Mouse (Mus musculus): ENCODE data around the gene Zfp541.

The Zfp541 gene

GRCm38 (mm10) chr7:16129846-16130691 is 68.5 kb downstream of the Zfp541 start:
- DNase-seq, result no peak

DNA sequence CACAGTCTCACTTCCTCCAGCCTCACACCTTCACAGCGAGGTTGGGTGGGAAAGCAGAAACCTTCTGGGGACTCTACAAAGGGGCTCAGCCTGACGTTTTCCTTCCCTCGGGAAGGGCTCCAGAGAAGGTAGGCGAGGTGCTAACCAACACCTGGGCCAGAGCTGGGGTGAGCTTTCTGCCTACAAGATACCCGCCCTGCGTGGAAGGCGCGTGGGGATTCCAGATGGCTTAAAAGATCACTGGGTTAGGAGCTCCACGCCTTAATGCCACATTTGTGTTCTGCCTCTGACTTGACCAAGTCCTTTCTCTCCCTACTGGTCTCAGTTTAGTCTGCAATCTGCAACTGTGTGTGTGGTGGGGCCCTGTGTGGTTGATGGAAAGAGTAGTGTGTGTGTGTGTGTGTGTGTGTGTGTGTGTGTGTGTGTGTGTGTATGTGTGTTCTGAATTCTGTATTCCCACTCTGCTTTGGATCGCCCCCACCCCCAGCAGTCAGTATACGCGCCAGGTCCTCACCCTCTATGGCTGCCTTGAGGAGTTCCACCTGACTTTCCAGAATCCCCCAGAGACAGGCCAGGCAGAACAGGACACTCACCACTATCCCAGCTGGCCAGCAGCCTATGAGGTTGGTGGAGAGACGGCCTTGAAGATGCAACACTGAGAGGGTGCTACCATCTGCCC is 69.5 kb downstream of the Zfp541 start:
- DNase-seq, result no peak

DNA sequence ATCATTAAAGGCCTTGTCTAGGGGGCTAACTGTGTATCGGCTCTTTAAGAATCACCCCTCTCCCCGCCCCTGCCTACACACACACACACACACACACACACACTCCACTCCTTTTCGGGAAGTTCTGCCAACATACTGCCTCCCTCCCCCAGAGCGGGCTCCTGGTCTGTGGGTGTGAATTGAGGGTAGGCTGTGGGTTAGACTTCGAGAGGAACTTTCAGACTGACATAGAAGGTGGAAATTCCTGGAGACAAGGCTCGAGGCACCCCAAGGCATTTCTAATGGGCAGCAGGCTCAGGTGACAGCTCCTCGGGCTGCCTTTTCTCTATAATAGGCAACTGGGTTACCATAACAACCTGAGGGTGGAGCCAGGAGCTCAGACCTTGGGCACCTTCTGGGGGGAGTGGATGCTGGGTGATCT is 70.6 kb downstream of the Zfp541 start:
- DNase-seq, result no peak

DNA sequence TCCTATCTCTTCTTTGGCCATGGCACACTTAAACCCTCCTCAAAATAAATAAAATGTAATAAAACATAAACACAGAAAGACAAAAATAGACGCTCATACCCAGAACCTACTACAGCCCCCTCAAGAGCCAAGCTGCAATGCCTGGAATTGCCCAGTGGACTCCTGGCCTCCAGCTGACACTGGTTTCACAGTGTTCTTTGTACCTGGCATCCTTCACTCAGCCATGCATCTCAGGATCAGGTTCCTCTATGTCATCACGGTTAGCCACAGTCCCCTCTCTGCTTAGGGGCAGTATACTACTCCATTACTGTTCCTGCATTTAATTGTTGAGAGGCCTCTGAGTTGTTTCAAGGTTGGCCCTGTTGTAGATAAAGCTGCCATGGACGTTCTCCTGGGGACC is 71.3 kb downstream of the Zfp541 start:
- no peak for DNase-seq

GRCm38 (mm10) chr7:16133691-16134090 is 72.1 kb downstream of the Zfp541 start:
- DNase-seq, result no peak

GRCm38 (mm10) chr7:16134951-16135392 is 73.4 kb downstream of the Zfp541 start:
- no peak for DNase-seq

Measured in lung, postnatal 36 days (tissue).